Mouse (Mus musculus) urinary bladder, postnatal 25 days (tissue): ENCODE measurements around the gene Prdx6b.

Experiments used
- DNase-seq: peaks from one replicate; pipeline ENCODE4 v3.0.0; 2022; ENCODE audit warnings: low spot score

Gene Prdx6b

GRCm38 (mm10) chr2:80292172-80292571, at the start of gene Prdx6b:
Prdx6b (plus strand) TSS chr2:80292472.
- no peak for DNase-seq

GRCm38 (mm10) chr2:80247466-80247865, 44.8 kb upstream of the Prdx6b start:
- no peak for DNase-seq

- DNase-seq = no peak
These were observed 44.4 kb upstream of the Prdx6b start for GRCm38 (mm10) chr2:80247868-80248267.

GRCm38 (mm10) chr2:80259888-80260672, 32.2 kb upstream of the Prdx6b start:
- no peak for DNase-seq

- peak; percentile 20 for DNase-seq
These were observed 25.4 kb upstream of the Prdx6b start for GRCm38 (mm10) chr2:80266894-80267293.

GRCm38 (mm10) chr2:80268053-80268452, 24.2 kb upstream of the Prdx6b start:
- no peak for DNase-seq

GRCm38 (mm10) chr2:80271431-80271830, 20.8 kb upstream of the Prdx6b start:
- no peak for DNase-seq

- no peak for DNase-seq
These were observed 19.2 kb upstream of the Prdx6b start for GRCm38 (mm10) chr2:80273038-80273437.

GRCm38 (mm10) chr2:80273763-80274162, 18.5 kb upstream of the Prdx6b start:
- DNase-seq = no peak

GRCm38 (mm10) chr2:80275136-80275535, 17.1 kb upstream of the Prdx6b start:
- no peak for DNase-seq

GRCm38 (mm10) chr2:80282214-80282613, 10.1 kb upstream of the Prdx6b start:
- DNase-seq = no peak

GRCm38 (mm10) chr2:80286397-80286796, 5.9 kb upstream of the Prdx6b start:
- no peak for DNase-seq

- DNase-seq = no peak
These were observed 6.1 kb downstream of the Prdx6b start for GRCm38 (mm10) chr2:80298334-80298733.

- no peak for DNase-seq
These were observed 8.5 kb downstream of the Prdx6b start for GRCm38 (mm10) chr2:80300806-80301205.

- no peak for DNase-seq
These were observed 11.7 kb downstream of the Prdx6b start for GRCm38 (mm10) chr2:80303957-80304356.

- DNase-seq = no peak
These were observed 15.4 kb downstream of the Prdx6b start for GRCm38 (mm10) chr2:80307701-80308100.

GRCm38 (mm10) chr2:80309775-80310174, 17.5 kb downstream of the Prdx6b start:
- DNase-seq = no peak

GRCm38 (mm10) chr2:80310772-80311171, 18.5 kb downstream of the Prdx6b start:
- DNase-seq = no peak

- DNase-seq = no peak
These were observed 19.1 kb downstream of the Prdx6b start for GRCm38 (mm10) chr2:80311350-80311749.

GRCm38 (mm10) chr2:80314201-80314600, 21.9 kb downstream of the Prdx6b start:
- DNase-seq = no peak

- DNase-seq = no peak
These were observed 22.6 kb downstream of the Prdx6b start for GRCm38 (mm10) chr2:80314854-80315241.

GRCm38 (mm10) chr2:80315242-80316161, 23.2 kb downstream of the Prdx6b start, which contains the start of gene Dnajc10:
Dnajc10 (plus strand) TSS chr2:80315466.
- DNase-seq = peak; percentile 94

- DNase-seq = no peak
These were observed 30.6 kb downstream of the Prdx6b start for GRCm38 (mm10) chr2:80322878-80323277.
